Mouse (Mus musculus): ENCODE results near the gene Dmrtc2. TPM values are rescaled to one million over a fixed set of nuclear protein-coding genes. Genes with fewer than 3 reads are reported as not detected.
"Not testable (repeated sequence)": the region's sequence is repeated elsewhere in the genome, so short reads cannot be mapped to it uniquely, and the experiment has no call there.

The Dmrtc2 gene
- polyA plus RNA-seq (2012; rRNA removed) (0.04 TPM in 1 of 2 replicates, not detected in the other), polyA plus RNA-seq (2014; fragmentation: Nextera tagmentation; extraction: Ambion mirVana) (0.19 TPM in 1 of 2 replicates, not detected in the other)

GRCm38 (mm10) chr7:24869532-24870165 is at the start of gene Dmrtc2, which contains the start of gene Lypd4:
Dmrtc2 (plus strand) TSS chr7:24870057.
Lypd4 (minus strand) TSS chr7:24869941.
- no peak within 1 kb of the TSS for H3K27ac ChIP-seq (replicated peaks; ENCODE audit: low read depth, low read length)
- no peak for ATAC-seq (ENCODE audit: low FRiP score, low read depth)
- no peak for DNase-seq (ENCODE audit: low spot score)
- H3K4me3 ChIP-seq (replicated peaks; ENCODE audit: low read length): no peak within 1 kb of the TSS
- TF ChIP-seq POLR2A (IDR thresholded peaks at IDR 0.05; ENCODE audit: borderline replicate concordance, extremely low read depth, insufficient read depth, insufficient read length): no peak
- H3K4me1 ChIP-seq (ENCODE audit: control insufficient read depth, insufficient read depth, low read length): no peaks in the 10 kb centered on the region
- no peak within 1 kb of the TSS for H3K4me2 ChIP-seq (replicated peaks; ENCODE audit: low read depth, low read length, severe bottlenecking)
- H3K27me3 ChIP-seq (ENCODE audit: control insufficient read depth, insufficient read depth, low read length): peaks cover 8% of the 10 kb centered on the region; the same call in 1 of the 2 replicates
- no peaks in the 10 kb centered on the region for H3K9me3 ChIP-seq (ENCODE audit: control insufficient read depth, low read length)
- H3K9ac ChIP-seq (ENCODE audit: low read depth, low read length, severe bottlenecking): no peak within 1 kb of the TSS
- WGBS: 54% methylated on average over 37 of the region's 41 CpGs
- no peaks in the 10 kb centered on the region for H3K36me3 ChIP-seq (ENCODE audit: control insufficient read depth, insufficient read depth, low read length)

- Histone ChIP-seq H3K4me2 (replicated peaks; ENCODE audit: low read depth, low read length, severe bottlenecking) (no peak overlapping the region), H3K4me1 (ENCODE audit: control insufficient read depth, insufficient read depth, low read length) (no peaks in the 10 kb centered on the region), H3K9me3 (ENCODE audit: control insufficient read depth, low read length) (no peaks in the 10 kb centered on the region), H3K9ac (ENCODE audit: low read depth, low read length, severe bottlenecking) (no peak overlapping the region), H3K27me3 (ENCODE audit: control insufficient read depth, insufficient read depth, low read length) (no peaks in the 10 kb centered on the region), H3K4me3 (replicated peaks; ENCODE audit: low read length) (no peak overlapping the region), H3K36me3 (ENCODE audit: control insufficient read depth, insufficient read depth, low read length) (no peaks in the 10 kb centered on the region), H3K27ac (replicated peaks; ENCODE audit: low read depth, low read length) (no peak overlapping the region)
- 75% methylated on average over 7 of the region's 7 CpGs for WGBS
- TF ChIP-seq POLR2A (IDR thresholded peaks at IDR 0.05; ENCODE audit: borderline replicate concordance, extremely low read depth, insufficient read depth, insufficient read length): no peak
- DNase-seq (ENCODE audit: low spot score) (no peak), ATAC-seq (ENCODE audit: low FRiP score, low read depth) (no peak)
Observed at GRCm38 (mm10) chr7:24824452-24824851, 45.4 kb upstream of the Dmrtc2 start.

GRCm38 (mm10) chr7:24827181-24827580 is 42.7 kb upstream of the Dmrtc2 start:
- 90% methylated on average over 4 of the region's 4 CpGs for WGBS
- H3K9me3 ChIP-seq (ENCODE audit: control insufficient read depth, low read length): no peaks in the 10 kb centered on the region
- H3K36me3 ChIP-seq (ENCODE audit: control insufficient read depth, insufficient read depth, low read length): no peaks in the 10 kb centered on the region
- no peak for ATAC-seq (ENCODE audit: low FRiP score, low read depth)
- DNase-seq (ENCODE audit: low spot score): no peak
- no peak overlapping the region for H3K4me2 ChIP-seq (replicated peaks; ENCODE audit: low read depth, low read length, severe bottlenecking)
- no peak overlapping the region for H3K27ac ChIP-seq (replicated peaks; ENCODE audit: low read depth, low read length)
- no peaks in the 10 kb centered on the region for H3K27me3 ChIP-seq (ENCODE audit: control insufficient read depth, insufficient read depth, low read length)
- H3K4me3 ChIP-seq (replicated peaks; ENCODE audit: low read length): no peak overlapping the region
- H3K4me1 ChIP-seq (ENCODE audit: control insufficient read depth, insufficient read depth, low read length): no peaks in the 10 kb centered on the region
- no peak overlapping the region for H3K9ac ChIP-seq (ENCODE audit: low read depth, low read length, severe bottlenecking)
- TF ChIP-seq POLR2A (IDR thresholded peaks at IDR 0.05; ENCODE audit: borderline replicate concordance, extremely low read depth, insufficient read depth, insufficient read length): no peak

- H3K4me1 ChIP-seq (ENCODE audit: control insufficient read depth, insufficient read depth, low read length); ATAC-seq (ENCODE audit: low FRiP score, low read depth); H3K9ac ChIP-seq (ENCODE audit: low read depth, low read length, severe bottlenecking); DNase-seq (ENCODE audit: low spot score); H3K9me3 ChIP-seq (ENCODE audit: control insufficient read depth, low read length); H3K27me3 ChIP-seq (ENCODE audit: control insufficient read depth, insufficient read depth, low read length); H3K4me3 ChIP-seq (replicated peaks; ENCODE audit: low read length); H3K4me2 ChIP-seq (replicated peaks; ENCODE audit: low read depth, low read length, severe bottlenecking); H3K36me3 ChIP-seq (ENCODE audit: control insufficient read depth, insufficient read depth, low read length); H3K27ac ChIP-seq (replicated peaks; ENCODE audit: low read depth, low read length): not testable (repeated sequence)
- WGBS: 57% methylated on average over 12 of the region's 13 CpGs
Observed at GRCm38 (mm10) chr7:24838732-24839409, 31.0 kb upstream of the Dmrtc2 start.

GRCm38 (mm10) chr7:24839410-24839808 is 30.4 kb upstream of the Dmrtc2 start:
- Histone ChIP-seq H3K27me3 (ENCODE audit: control insufficient read depth, insufficient read depth, low read length) (no peaks in the 10 kb centered on the region), H3K4me2 (replicated peaks; ENCODE audit: low read depth, low read length, severe bottlenecking) (no peak overlapping the region), H3K9me3 (ENCODE audit: control insufficient read depth, low read length) (no peaks in the 10 kb centered on the region), H3K4me3 (replicated peaks; ENCODE audit: low read length) (no peak overlapping the region), H3K4me1 (ENCODE audit: control insufficient read depth, insufficient read depth, low read length) (no peaks in the 10 kb centered on the region), H3K9ac (ENCODE audit: low read depth, low read length, severe bottlenecking) (no peak overlapping the region), H3K27ac (replicated peaks; ENCODE audit: low read depth, low read length) (no peak overlapping the region), H3K36me3 (ENCODE audit: control insufficient read depth, insufficient read depth, low read length) (no peaks in the 10 kb centered on the region)
- TF ChIP-seq POLR2A (IDR thresholded peaks at IDR 0.05; ENCODE audit: borderline replicate concordance, extremely low read depth, insufficient read depth, insufficient read length): no peak
- no peak for DNase-seq (ENCODE audit: low spot score)
- 74% methylated on average over 8 of the region's 8 CpGs for WGBS
- ATAC-seq (ENCODE audit: low FRiP score, low read depth): no peak
